Mouse (Mus musculus) liver, postnatal 0 days (tissue): ENCODE data around the gene Haus4.

Experiments used
- CTCF ChIP-seq: sonication (generic); IDR thresholded peaks from 2 replicates; pipeline ENCODE4 v1.5.1; 2016; ENCODE audit warnings: antibody characterized with exemption, low read depth
- EP300 ChIP-seq: IDR thresholded peaks from 2 replicates; pipeline ENCODE4 v1.6.1; 2016; ENCODE audit warnings: antibody characterized with exemption, low read depth, mild to moderate bottlenecking

GRCm38 (mm10) chr14:54601601-54602000 lies 47.2 kb upstream of the Haus4 start:
- no peak for TF ChIP-seq CTCF
- TF ChIP-seq EP300: no peak
